Mouse (Mus musculus): ENCODE results near the gene Taok3.

GRCm38 (mm10) chr5:117185673-117186072, 65.7 kb downstream of the Taok3 start:
- TF ChIP-seq CTCF (IDR thresholded peaks at IDR 0.05; ENCODE audit: low read depth) (no peak), EP300 (IDR thresholded peaks at IDR 0.05; ENCODE audit: low read depth) (no peak)
